Mouse (Mus musculus): ENCODE measurements around the gene Thop1. TPM values are rescaled to one million over a fixed set of nuclear protein-coding genes. Genes with fewer than 3 reads are reported as not detected.
A peak's percentile ranks its signal among the peaks of the same experiment; 100 is the strongest.

Gene Thop1
- total and polyA plus RNA-seq, 3 experiments: 75.7 to 126 (median 113) TPM

DNA sequence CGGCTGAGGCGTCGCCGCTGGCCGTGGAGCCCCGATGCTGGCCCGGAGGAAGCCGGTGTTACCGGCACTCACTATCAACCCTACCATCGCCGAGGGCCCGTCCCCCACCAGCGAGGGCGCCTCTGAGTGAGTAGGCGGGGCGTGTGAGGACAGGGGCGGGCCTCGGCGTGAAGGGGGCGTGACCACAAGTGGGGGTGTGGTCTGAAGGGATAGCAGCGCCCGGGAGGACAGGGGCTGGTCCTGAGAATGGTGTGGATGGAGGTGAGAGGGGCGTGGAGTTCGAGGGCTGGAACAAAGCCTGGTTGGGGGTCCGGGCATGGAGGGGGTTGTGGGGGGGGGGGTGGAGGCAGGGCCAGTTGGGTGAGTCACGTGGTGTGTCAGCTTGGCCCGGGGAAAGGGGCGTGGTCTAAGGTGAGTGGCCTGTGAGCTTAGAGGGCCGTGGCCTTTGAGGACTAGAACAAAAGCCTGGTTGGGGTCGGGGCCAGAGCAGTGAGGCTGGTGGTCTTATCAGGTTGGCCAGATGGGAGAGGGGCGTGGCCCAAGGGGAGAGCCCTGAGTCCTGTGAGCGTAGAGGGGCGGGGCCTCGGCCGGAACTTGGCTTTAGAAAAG lies 36.4 kb downstream of the Thop1 start:
- DNase-seq (ENCODE audit: low read depth, low spot score): peak; percentile 91
- Histone ChIP-seq H3K27me3 (ENCODE audit: control insufficient read depth in 1 of 2, insufficient read depth in 2 of 2, low read length in 2 of 2) (no peaks in the 10 kb centered on the region), H3K9me3 (replicated peaks; ENCODE audit: insufficient read depth, low read length) (no peaks in the 10 kb centered on the region), H3K9ac (ENCODE audit: control insufficient read depth, low read depth, low read length, poor library complexity, severe bottlenecking) (peak overlapping the region; percentile 95), H3K36me3 (ENCODE audit: control insufficient read depth in 1 of 2, insufficient read depth in 2 of 2, low read length in 2 of 2) (peaks cover 0 to 8% of the 10 kb centered on the region in 2 experiments; a peak in 1 of 4 replicates), H3K27ac (ENCODE audit: control insufficient read depth, low read depth, low read length) (peak overlapping the region; percentile 84), H3K4me1 (ENCODE audit: control insufficient read depth in 1 of 2, insufficient read depth in 2 of 2, low read length in 2 of 2) (peaks cover 0 to 11% of the 10 kb centered on the region in 2 experiments; a peak in 2 of 4 replicates), H3K79me2 (ENCODE audit: control insufficient read depth, insufficient read depth, low read length, poor library complexity) (peaks cover 21% of the 10 kb centered on the region), H3K4me3 (ENCODE audit: control insufficient read depth in 1 of 2, insufficient read depth in 1 of 2, low read depth in 2 of 2, low read length in 2 of 2) (peak overlapping the region; percentile 49 to 88)
- TF ChIP-seq NRF1 (IDR thresholded peaks at IDR 0.05; ENCODE audit: insufficient read depth, low read depth, low read length, poor library complexity, severe bottlenecking) (no peak), EP300 (IDR thresholded peaks at IDR 0.05; ENCODE audit: low read depth in 1 of 2, low read length in 2 of 2) (no peak), ZMIZ1 (IDR thresholded peaks at IDR 0.05; ENCODE audit: low read depth, low read length) (no peak), RAD21 (IDR thresholded peaks at IDR 0.05; ENCODE audit: low read depth, low read length) (no peak), SMC3 (IDR thresholded peaks at IDR 0.05; ENCODE audit: low read depth, low read length) (no peak), MAFK (IDR thresholded peaks at IDR 0.05; ENCODE audit: borderline replicate concordance, low read depth, low read length) (no peak), CHD1 (IDR thresholded peaks at IDR 0.05; ENCODE audit: low read depth, low read length) (no peak), KAT2A (conservative IDR thresholded peaks at IDR 0.05; ENCODE audit: low read depth, low read length) (no peak), POLR2AphosphoS2 (IDR thresholded peaks at IDR 0.05; ENCODE audit: low read length) (no peak), GABPA (IDR thresholded peaks at IDR 0.05; ENCODE audit: low read depth, low read length) (no peak), NELFE (IDR thresholded peaks at IDR 0.05; ENCODE audit: low read depth, low read length) (no peak), MXI1 (IDR thresholded peaks at IDR 0.05; ENCODE audit: low read depth, low read length) (peak; percentile 17; the same call in 1 of the 2 replicates), MAZ (IDR thresholded peaks at IDR 0.05; ENCODE audit: low read depth, low read length) (no peak), GATA1 (IDR thresholded peaks at IDR 0.05; ENCODE audit: low read depth, low read length) (peak; percentile 33; the same call in 1 of the 2 replicates), ZC3H11A (IDR thresholded peaks at IDR 0.05; ENCODE audit: low read depth, low read length) (no peak), MAX (IDR thresholded peaks at IDR 0.05; ENCODE audit: low read length) (peak; percentile 56; the same call in 1 of the 2 replicates), HCFC1 (IDR thresholded peaks at IDR 0.05; ENCODE audit: low read depth, low read length) (no peak), MEF2A (IDR thresholded peaks at IDR 0.05; ENCODE audit: extremely low read depth, insufficient replicate concordance, low read depth, low read length, poor library complexity, severe bottlenecking) (no peak), TBP (IDR thresholded peaks at IDR 0.05; ENCODE audit: low read depth, low read length) (no peak), CTCF (IDR thresholded peaks at IDR 0.05 in 2 of 3, conservative IDR thresholded peaks at IDR 0.05 in 1 of 3; ENCODE audit: control insufficient read depth in 1 of 3, insufficient read depth in 1 of 3, low read depth in 2 of 3, low read length in 3 of 3, poor library complexity in 1 of 3, severe bottlenecking in 1 of 3) (peak in 2 of 3 experiments; percentile 11 to 29; a peak in 3 of 6 replicates), ETS1 (IDR thresholded peaks at IDR 0.05; ENCODE audit: low read depth, low read length) (no peak), MYB (IDR thresholded peaks at IDR 0.05; ENCODE audit: low read depth, low read length) (no peak), USF1 (IDR thresholded peaks at IDR 0.05; ENCODE audit: low read depth, low read length) (peak; percentile 88), JUND (IDR thresholded peaks at IDR 0.05; ENCODE audit: low read depth, low read length) (no peak), POLR2AphosphoS5 (IDR thresholded peaks at IDR 0.05; ENCODE audit: borderline replicate concordance, low read depth, low read length) (no peak), USF2 (IDR thresholded peaks at IDR 0.05; ENCODE audit: borderline replicate concordance in 1 of 2, insufficient read depth in 1 of 2, low read depth in 1 of 2, low read length in 2 of 2) (0 out of 4 replicates have a peak, but pooled peaks have one; percentile 18 to 52), ELF1 (IDR thresholded peaks at IDR 0.05; ENCODE audit: low read depth, low read length) (no peak), BHLHE40 (IDR thresholded peaks at IDR 0.05; ENCODE audit: borderline replicate concordance, low read depth, low read length) (no peak), SIN3A (IDR thresholded peaks at IDR 0.05; ENCODE audit: low read length) (no peak; the same call in 1 of the 2 replicates), TAL1 (IDR thresholded peaks at IDR 0.05; ENCODE audit: low read length) (peak; percentile 88), POLR2A (IDR thresholded peaks at IDR 0.05; ENCODE audit: control insufficient read depth in 1 of 2, insufficient read depth in 1 of 2, low read depth in 1 of 2, low read length in 2 of 2, poor library complexity in 1 of 2) (no peak; a peak in 1 of 4 replicates), TCF12 (IDR thresholded peaks at IDR 0.05; ENCODE audit: low read depth, low read length) (no peak), CHD2 (IDR thresholded peaks at IDR 0.05; ENCODE audit: low read length) (no peak), ZNF384 (IDR thresholded peaks at IDR 0.05; ENCODE audit: low read depth, low read length) (no peak)
